Mouse (Mus musculus) layer of hippocampus, adult 9-11 months (tissue): ENCODE results near the gene Ephb2.

ENCODE experiments used
- DNase-seq: peaks from one replicate; pipeline ENCODE4 v3.0.0; 2022

The Ephb2 gene

GRCm38 (mm10) chr4:136638890-136639289 lies 196.9 kb downstream of the Ephb2 start:
- no peak for DNase-seq

GRCm38 (mm10) chr4:136638230-136638750 lies 197.5 kb downstream of the Ephb2 start:
- DNase-seq = no peak

GRCm38 (mm10) chr4:136637563-136638229 lies 198.1 kb downstream of the Ephb2 start:
- DNase-seq = peak; percentile 80

- no peak for DNase-seq
Observed at GRCm38 (mm10) chr4:136636983-136637562, 198.7 kb downstream of the Ephb2 start.

GRCm38 (mm10) chr4:136636511-136636910 lies 199.3 kb downstream of the Ephb2 start:
- DNase-seq = no peak

GRCm38 (mm10) chr4:136635995-136636394 lies 199.8 kb downstream of the Ephb2 start:
- no peak for DNase-seq

- no peak for DNase-seq
Observed at GRCm38 (mm10) chr4:136631237-136631994, 204.4 kb downstream of the Ephb2 start.

- no peak for DNase-seq
Observed at GRCm38 (mm10) chr4:136626590-136626989, 209.2 kb downstream of the Ephb2 start.

GRCm38 (mm10) chr4:136622388-136622787 lies 213.4 kb downstream of the Ephb2 start, which contains the start of gene Lactbl1:
Gene Lactbl1 (plus strand): TSS chr4:136622621.
- no peak for DNase-seq

- no peak for DNase-seq
Observed at GRCm38 (mm10) chr4:136621956-136622355, 213.8 kb downstream of the Ephb2 start.

GRCm38 (mm10) chr4:136621336-136621735 lies 214.5 kb downstream of the Ephb2 start:
- peak; percentile 35 for DNase-seq

- no peak for DNase-seq
Observed at GRCm38 (mm10) chr4:136613657-136614056, 222.1 kb downstream of the Ephb2 start.

- no peak for DNase-seq
Observed at GRCm38 (mm10) chr4:136610387-136610856, 225.4 kb downstream of the Ephb2 start, which contains the start of gene Tex46. Gene Tex46 (plus strand): TSS chr4:136610437.

GRCm38 (mm10) chr4:136605756-136606485 lies 229.9 kb downstream of the Ephb2 start:
- no peak for DNase-seq

- DNase-seq = peak; percentile 93
Observed at GRCm38 (mm10) chr4:136602568-136602967, 233.2 kb downstream of the Ephb2 start, which contains the start of gene Kdm1a. Gene Kdm1a (minus strand): TSS chr4:136602723.

GRCm38 (mm10) chr4:136602018-136602554 lies 233.7 kb downstream of the Ephb2 start:
- DNase-seq = no peak

GRCm38 (mm10) chr4:136601476-136601875 lies 234.3 kb downstream of the Ephb2 start:
- peak; percentile 31 for DNase-seq

- DNase-seq = no peak
Observed at GRCm38 (mm10) chr4:136600536-136600935, 235.3 kb downstream of the Ephb2 start.

GRCm38 (mm10) chr4:136599869-136600268 lies 235.9 kb downstream of the Ephb2 start:
- DNase-seq = no peak

- no peak for DNase-seq
Observed at GRCm38 (mm10) chr4:136598268-136598876, 237.4 kb downstream of the Ephb2 start.
